In the genomic region with DNA sequence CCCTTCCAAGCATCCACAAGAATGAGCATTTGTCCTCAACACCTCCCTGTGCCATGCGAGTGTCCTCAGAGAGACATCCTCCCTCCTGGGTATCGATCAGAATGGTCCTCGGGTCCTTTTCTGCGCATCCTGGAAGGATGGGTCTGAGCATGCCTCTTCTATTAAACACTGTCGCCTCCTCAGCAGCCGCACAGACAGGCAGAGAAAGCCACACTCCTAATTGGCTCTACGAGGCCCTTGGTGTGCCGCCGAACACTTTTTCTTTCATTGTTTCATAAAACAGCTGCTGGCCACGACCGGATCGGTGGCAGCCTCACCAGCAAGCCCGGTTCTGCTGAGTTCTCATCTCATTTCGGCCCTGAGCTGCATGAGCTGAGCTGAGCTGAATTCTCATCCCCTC, we compare ENCODE assay signal across 14 mouse cellular contexts.
DNase-seq lines count a peak whose midpoint lies in the region; ATAC-seq lines count a peak whose summit lies in the region.
"Had no signal": no experiment of that assay in that cellular context is flagged by ENCODE, and none has a peak within 500 bp of the region (broad histone marks: within the 10 kb centered on the region; RNA-seq: fewer than 3 reads in every experiment).

No protein-coding gene starts in this region.

- no peaks in the 10 kb centered on the region for H3K27me3 ChIP-seq in forebrain, embryonic 14.5 days (replicated peaks; ENCODE audit: control insufficient read depth, insufficient read depth, low read length)
- H3K27me3 ChIP-seq in hindbrain, embryonic 15.5 days: no peaks in the 10 kb centered on the region
- no peaks in the 10 kb centered on the region for H3K27me3 ChIP-seq in neural tube, embryonic 13.5 days
- no peaks in the 10 kb centered on the region for H3K27me3 ChIP-seq in heart, embryonic 10.5 days (ENCODE audit: insufficient read depth, poor library complexity, severe bottlenecking)
- H3K27me3 ChIP-seq: embryonic facial prominence, embryonic 13.5 days; heart, embryonic 15.5 days had no signal

- H3K9ac ChIP-seq in forebrain, embryonic 14.5 days (ENCODE audit: low read length): peak overlapping the region; percentile 35; the same call in 1 of the 2 replicates
- 0 out of 2 replicates have a peak overlapping the region, but pooled peaks have one; percentile 14 for H3K9ac ChIP-seq in hindbrain, embryonic 15.5 days
- H3K9ac ChIP-seq in neural tube, embryonic 13.5 days: no peak overlapping the region
- H3K9ac ChIP-seq: embryonic facial prominence, embryonic 13.5 days; heart, embryonic 15.5 days had no signal

- 14% methylated on average over 14 of the region's 14 CpGs for WGBS in forebrain, embryonic 14.5 days
- 36% methylated on average over 14 of the region's 14 CpGs for WGBS in hindbrain, embryonic 15.5 days
- WGBS in neural tube, embryonic 13.5 days: 52% methylated on average over 14 of the region's 14 CpGs
- WGBS in heart, embryonic 10.5 days: 93% methylated on average over 14 of the region's 14 CpGs

- H3K4me3 ChIP-seq in forebrain, embryonic 14.5 days (ENCODE audit: low read depth, low read length): no peak overlapping the region
- no peak overlapping the region for H3K4me3 ChIP-seq in hindbrain, embryonic 15.5 days
- no peak overlapping the region for H3K4me3 ChIP-seq in neural tube, embryonic 13.5 days
- H3K4me3 ChIP-seq in heart, embryonic 10.5 days: no peak overlapping the region
- H3K4me3 ChIP-seq: embryonic facial prominence, embryonic 13.5 days; heart, embryonic 15.5 days had no signal

- H3K9me3 ChIP-seq in forebrain, embryonic 14.5 days (replicated peaks; ENCODE audit: control insufficient read depth, low read length): no peaks in the 10 kb centered on the region
- no peaks in the 10 kb centered on the region for H3K9me3 ChIP-seq in hindbrain, embryonic 15.5 days
- H3K9me3 ChIP-seq in neural tube, embryonic 13.5 days: no peaks in the 10 kb centered on the region
- H3K9me3 ChIP-seq in heart, embryonic 10.5 days: no peaks in the 10 kb centered on the region
- H3K9me3 ChIP-seq: embryonic facial prominence, embryonic 13.5 days; heart, embryonic 15.5 days had no signal

- H3K36me3 ChIP-seq in forebrain, embryonic 14.5 days (ENCODE audit: control insufficient read depth, insufficient read depth, low read length): no peaks in the 10 kb centered on the region
- no peaks in the 10 kb centered on the region for H3K36me3 ChIP-seq in hindbrain, embryonic 15.5 days
- no peaks in the 10 kb centered on the region for H3K36me3 ChIP-seq in neural tube, embryonic 13.5 days
- peaks cover 15% of the 10 kb centered on the region for H3K36me3 ChIP-seq in heart, embryonic 10.5 days
- H3K36me3 ChIP-seq: heart, embryonic 15.5 days had no signal

- H3K27ac ChIP-seq in forebrain, embryonic 14.5 days (ENCODE audit: low read depth, low read length): peak overlapping the region; percentile 77
- peak overlapping the region; percentile 71 for H3K27ac ChIP-seq in hindbrain, embryonic 15.5 days (replicated peaks)
- peak overlapping the region; percentile 79 for H3K27ac ChIP-seq in neural tube, embryonic 13.5 days (replicated peaks)
- no peak overlapping the region for H3K27ac ChIP-seq in heart, embryonic 10.5 days
- H3K27ac ChIP-seq: embryonic facial prominence, embryonic 13.5 days had no signal

- H3K4me1 ChIP-seq in forebrain, embryonic 14.5 days (ENCODE audit: control insufficient read depth, insufficient read depth, low read length): peaks cover 64% of the 10 kb centered on the region
- peaks cover 73% of the 10 kb centered on the region for H3K4me1 ChIP-seq in hindbrain, embryonic 15.5 days (replicated peaks)
- H3K4me1 ChIP-seq in neural tube, embryonic 13.5 days (replicated peaks): peaks cover 97% of the 10 kb centered on the region
- H3K4me1 ChIP-seq in heart, embryonic 10.5 days: peaks cover 71% of the 10 kb centered on the region

- peak; percentile 31; the same call in 1 of the 2 replicates for ATAC-seq in frontal cortex, adult (ENCODE audit: low TSS enrichment)
- peak; percentile 38; the same call in 1 of the 2 replicates for ATAC-seq in forebrain, embryonic 14.5 days
- no peak for ATAC-seq in hindbrain, embryonic 15.5 days (ENCODE audit: low FRiP score, low read depth)
- ATAC-seq in neural tube, embryonic 13.5 days (ENCODE audit: low read depth): no peak
- no peak for ATAC-seq in erythroid progenitor cell, adult 5-6 weeks (replicated peaks; ENCODE audit: low FRiP score, poor library complexity, severe bottlenecking)

- no peak for DNase-seq in frontal cortex, postnatal 25 days (ENCODE audit: low spot score in 2 of 2)
- DNase-seq in forebrain, embryonic 14.5 days (ENCODE audit: low spot score): peak; percentile 66
- no peak for DNase-seq in lung, postnatal 25 days (ENCODE audit: low spot score)
- DNase-seq in heart, embryonic 10.5 days (ENCODE audit: low spot score): no peak
- DNase-seq: adrenal gland, postnatal 10 days; kidney, adult 9 months; lung, postnatal 36 days; right cerebral cortex, postnatal 25 days had no signal

- H3K4me2 ChIP-seq in forebrain, embryonic 14.5 days (ENCODE audit: low read length): peak overlapping the region; percentile 38
- H3K4me2 ChIP-seq in hindbrain, embryonic 15.5 days: peak overlapping the region; percentile 13; the same call in 1 of the 2 replicates
- H3K4me2 ChIP-seq in neural tube, embryonic 13.5 days: no peak overlapping the region
- H3K4me2 ChIP-seq: embryonic facial prominence, embryonic 13.5 days; heart, embryonic 15.5 days had no signal

Comparison
In these comparisons a context has a peak if more than half of its experiments do, and no peak if none do; other contexts are left out.
1. ATAC-seq: peak in frontal cortex, adult (single experiment) and forebrain, embryonic 14.5 days (single experiment); none in hindbrain, embryonic 15.5 days (single experiment), neural tube, embryonic 13.5 days (single experiment) and erythroid progenitor cell, adult 5-6 weeks (single experiment).